Mouse (Mus musculus): ENCODE measurements around the gene Serpinf2. TPM values are rescaled to one million over a fixed set of nuclear protein-coding genes. Genes with fewer than 3 reads are reported as not detected.

Gene Serpinf2
- polyA plus RNA-seq (2012; rRNA removed): 2.8 and 3.8 TPM in 2 replicates

DNA sequence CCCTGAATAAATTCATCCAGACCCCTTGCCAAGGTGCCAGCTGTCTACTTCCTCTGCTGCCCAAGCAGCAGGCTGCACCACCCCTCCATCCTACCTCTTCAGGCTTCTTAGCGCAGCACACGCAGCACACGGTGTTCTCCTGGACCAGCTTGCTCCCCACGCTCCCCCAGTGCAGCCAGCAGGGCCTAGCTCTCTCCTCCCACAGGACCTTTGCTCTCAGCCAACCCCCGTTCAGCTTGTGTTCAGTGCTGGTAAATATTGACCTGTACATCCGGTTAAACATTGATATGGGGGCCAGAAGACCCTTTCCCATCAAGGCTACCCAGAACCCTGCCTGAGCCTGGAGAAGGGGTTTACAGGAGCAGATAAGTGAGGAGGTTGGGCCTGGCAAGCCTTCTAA lies at the start of gene Serpinf2:
TSS of gene Serpinf2 (minus strand) at position 229 of the 400 bp plus-strand sequence.
- no peak for DNase-seq (ENCODE audit: low read depth, low spot score)
- WGBS: 46% methylated on average over 6 of the region's 6 CpGs

GRCm38 (mm10) chr11:75487496-75487895 lies 48.1 kb upstream of the Serpinf2 start:
- no peak for DNase-seq (ENCODE audit: low read depth, low spot score)
- WGBS: 16% methylated on average over 6 of the region's 6 CpGs

DNA sequence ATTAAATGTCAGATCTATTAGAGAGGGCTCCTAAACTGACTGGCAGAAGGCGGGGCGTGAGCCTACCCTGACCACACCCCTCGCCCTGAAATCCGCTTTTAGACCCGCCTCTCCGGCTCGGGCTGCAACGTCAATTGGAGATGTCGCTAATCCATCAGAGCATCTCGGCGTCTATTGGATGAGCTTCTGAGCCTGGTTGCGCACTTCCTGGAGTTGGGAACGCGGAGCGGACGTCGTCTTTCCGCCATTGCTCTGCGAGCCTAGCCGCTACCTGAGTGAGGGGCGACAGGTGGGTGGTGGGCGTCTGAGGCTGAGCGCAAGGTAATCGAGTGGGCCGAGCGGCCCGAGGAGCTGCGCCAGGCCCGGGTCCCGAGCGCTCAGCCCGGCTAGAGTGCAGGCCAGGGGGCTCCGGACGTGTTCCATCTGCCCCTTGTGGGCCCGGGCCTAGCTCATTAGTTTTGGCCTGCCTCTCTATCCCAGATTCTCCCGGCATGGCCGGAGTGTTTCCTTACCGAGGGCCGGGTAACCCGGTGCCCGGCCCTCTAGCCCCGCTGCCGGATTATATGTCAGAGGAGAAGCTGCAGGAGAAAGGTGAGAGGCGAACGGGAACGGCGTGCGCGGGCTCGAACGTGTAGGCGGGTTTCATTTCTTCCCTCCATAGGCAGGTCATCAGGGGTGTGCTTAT lies 47.4 kb upstream of the Serpinf2 start, which contains the start of gene Prpf8:
TSS of gene Prpf8 (plus strand) at position 216 of the 685 bp plus-strand sequence.
- under 1% methylated on average over 52 of the region's 52 CpGs for WGBS
- DNase-seq (ENCODE audit: low read depth, low spot score): peak; percentile 93

- DNase-seq (ENCODE audit: low read depth, low spot score): no peak
- WGBS: 4% methylated on average over 3 of the region's 3 CpGs
These were observed 46.8 kb upstream of the Serpinf2 start for GRCm38 (mm10) chr11:75486192-75486591.

GRCm38 (mm10) chr11:75473376-75473775 lies 34.0 kb upstream of the Serpinf2 start:
- 77% methylated on average over 7 of the region's 7 CpGs for WGBS
- DNase-seq (ENCODE audit: low read depth, low spot score): no peak

GRCm38 (mm10) chr11:75472469-75473081 lies 33.2 kb upstream of the Serpinf2 start:
- DNase-seq (ENCODE audit: low read depth, low spot score): no peak
- WGBS: 54% methylated on average over 11 of the region's 11 CpGs

- DNase-seq (ENCODE audit: low read depth, low spot score): no peak
- 28% methylated on average over 3 of the region's 3 CpGs for WGBS
These were observed 31.3 kb upstream of the Serpinf2 start for GRCm38 (mm10) chr11:75470675-75471074.

DNA sequence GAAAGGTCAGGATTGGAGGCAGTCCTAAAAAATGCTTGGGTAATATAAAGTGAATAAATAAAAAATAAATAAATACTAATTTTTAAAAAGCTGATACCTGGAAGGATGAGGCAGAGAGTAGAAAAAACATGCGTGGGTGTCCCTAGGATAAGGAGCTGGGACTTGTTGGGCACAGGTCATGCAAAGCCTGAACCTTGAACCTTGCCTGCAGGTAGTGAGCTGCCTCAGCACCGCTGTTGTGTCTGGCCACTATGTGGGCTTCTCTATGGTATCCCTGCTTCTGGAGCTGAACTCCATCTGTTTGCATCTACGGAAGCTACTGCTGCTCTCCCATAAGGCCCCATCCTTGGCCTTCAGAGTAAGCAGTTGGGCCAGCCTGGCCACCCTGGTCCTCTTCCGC lies 29.9 kb upstream of the Serpinf2 start:
- DNase-seq (ENCODE audit: low read depth, low spot score): no peak
- WGBS: 86% methylated on average over 4 of the region's 4 CpGs

DNA sequence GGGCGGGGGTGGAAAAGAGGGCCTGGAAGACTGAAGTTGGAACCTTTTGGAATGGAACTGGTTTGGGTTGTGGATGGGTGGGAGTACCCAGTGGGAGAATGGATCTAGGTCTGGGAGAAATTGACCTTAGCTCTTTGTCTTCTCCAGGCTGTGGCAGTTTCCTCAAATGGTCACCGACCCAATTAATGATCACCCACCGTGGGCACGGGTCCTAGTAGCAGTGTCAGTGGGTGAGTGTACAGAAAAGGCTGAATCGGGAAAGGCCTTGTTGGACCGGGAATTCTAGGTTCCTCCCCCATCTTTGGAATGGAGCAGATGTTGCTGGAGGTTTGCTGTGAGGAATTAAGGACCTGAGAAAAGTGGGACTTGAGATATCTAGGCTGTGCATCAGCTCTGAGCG lies 29.0 kb upstream of the Serpinf2 start:
- no peak for DNase-seq (ENCODE audit: low read depth, low spot score)
- 58% methylated on average over 7 of the region's 7 CpGs for WGBS

GRCm38 (mm10) chr11:75467512-75468215 lies 28.3 kb upstream of the Serpinf2 start:
- WGBS: 20% methylated on average over 19 of the region's 19 CpGs
- DNase-seq (ENCODE audit: low read depth, low spot score): no peak

- DNase-seq (ENCODE audit: low read depth, low spot score): no peak
- 98% methylated on average over 4 of the region's 4 CpGs for WGBS
These were observed 27.5 kb upstream of the Serpinf2 start for GRCm38 (mm10) chr11:75466731-75467505.

DNA sequence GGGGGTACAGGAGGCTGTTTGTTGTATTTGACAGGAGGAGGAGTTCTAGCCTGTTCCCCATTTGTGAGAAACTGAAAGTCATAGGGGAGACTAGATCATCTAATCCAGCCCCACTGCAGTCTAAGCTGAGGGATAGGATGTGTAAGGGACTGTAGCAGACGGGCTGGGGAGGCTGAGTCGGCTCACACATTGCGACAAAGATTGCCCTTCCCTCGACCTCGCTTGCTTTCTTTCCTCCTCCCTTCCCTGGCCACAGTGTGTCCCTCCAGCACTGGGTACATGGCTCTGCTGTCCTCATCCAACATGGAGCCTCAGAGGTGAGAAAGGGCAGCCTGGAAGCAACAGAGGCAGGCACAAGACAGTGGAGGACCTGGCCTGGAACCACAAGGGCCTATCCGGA lies 25.7 kb upstream of the Serpinf2 start:
- 80% methylated on average over 6 of the region's 6 CpGs for WGBS
- DNase-seq (ENCODE audit: low read depth, low spot score): no peak

DNA sequence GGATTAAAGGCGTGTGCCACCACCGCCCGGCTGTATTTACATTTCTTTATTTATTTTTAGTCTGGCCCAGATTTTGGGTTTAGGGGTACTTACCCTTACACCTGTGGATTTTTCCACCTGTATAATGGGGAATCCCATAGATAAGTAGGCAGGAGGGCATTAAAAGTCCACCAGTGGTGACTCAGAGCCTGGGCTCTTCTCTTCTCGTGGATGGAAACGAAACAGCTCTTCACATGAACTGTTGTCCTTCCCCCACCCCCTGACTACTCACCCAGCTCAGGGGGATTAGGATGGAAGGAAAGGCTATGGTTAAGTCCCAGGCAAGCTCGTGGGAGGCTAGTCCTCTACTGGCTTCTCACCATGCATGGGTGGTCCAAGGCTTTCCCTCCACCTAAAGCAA lies 25.0 kb upstream of the Serpinf2 start:
- no peak for DNase-seq (ENCODE audit: low read depth, low spot score)
- 74% methylated on average over 6 of the region's 6 CpGs for WGBS

- DNase-seq (ENCODE audit: low read depth, low spot score): no peak
- 25% methylated on average over 4 of the region's 4 CpGs for WGBS
These were observed 24.2 kb upstream of the Serpinf2 start for GRCm38 (mm10) chr11:75463624-75464023.

- 2% methylated on average over 9 of the region's 9 CpGs for WGBS
These were observed 23.5 kb upstream of the Serpinf2 start for GRCm38 (mm10) chr11:75462865-75463336.

DNA sequence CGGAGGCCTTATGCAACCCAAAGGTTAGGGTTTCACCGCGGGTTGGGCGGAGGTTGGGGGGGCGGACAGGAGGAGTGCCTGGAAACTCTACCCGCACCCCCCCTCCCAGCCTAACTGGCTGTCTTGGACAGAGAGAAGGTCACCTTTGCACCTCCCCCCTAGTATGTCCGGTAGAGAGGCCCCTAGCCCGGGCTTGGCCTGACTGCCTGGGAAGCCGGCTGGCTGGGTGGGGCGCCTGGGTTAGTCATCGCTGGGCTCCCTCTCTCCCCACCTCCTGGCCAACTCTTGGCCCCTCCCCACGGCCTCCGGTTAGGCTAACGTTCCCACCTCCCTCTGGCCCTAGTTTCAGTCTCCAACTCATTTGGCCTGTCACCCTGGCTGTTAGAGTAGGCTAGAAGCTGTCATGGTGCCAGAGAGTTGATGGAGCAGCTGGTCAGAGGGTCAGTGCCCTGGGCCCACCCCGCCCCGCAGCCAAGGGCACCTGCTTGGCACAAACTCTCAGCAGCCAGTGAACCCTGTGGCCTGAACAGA lies 22.9 kb upstream of the Serpinf2 start:
- WGBS: 1% methylated on average over 16 of the region's 16 CpGs
- no peak for DNase-seq (ENCODE audit: low read depth, low spot score)

More at GRCm38 (mm10) chr11:75462865-75463336, 23.5 kb upstream of the Serpinf2 start:
- peak; percentile 85 for DNase-seq (ENCODE audit: low read depth, low spot score)

DNA sequence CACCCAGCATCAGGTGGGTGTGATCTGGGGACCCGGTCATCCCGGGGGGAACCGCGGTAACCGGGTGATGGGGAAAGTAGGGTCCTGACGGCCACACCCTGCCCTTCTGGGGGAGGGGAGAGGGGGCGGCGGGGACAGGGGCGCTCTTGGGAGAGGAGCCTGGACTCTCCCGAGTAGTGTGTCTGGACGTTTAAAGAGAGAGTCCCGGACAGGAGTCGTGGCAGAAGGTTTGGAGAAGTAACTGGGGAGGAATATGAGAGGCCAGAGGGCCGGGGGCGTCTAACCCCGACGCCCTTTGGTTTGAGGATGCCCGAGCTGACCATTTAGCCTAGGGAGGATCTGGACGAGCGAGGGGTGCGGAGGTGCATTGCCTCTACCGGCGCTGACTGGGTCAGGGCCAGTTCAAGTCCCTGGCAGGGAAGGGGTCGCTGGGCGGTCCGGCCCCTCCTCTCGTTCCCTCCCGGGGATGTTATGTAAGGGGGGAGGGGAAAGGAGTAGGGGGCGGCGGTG lies 22.4 kb upstream of the Serpinf2 start:
- under 1% methylated on average over 30 of the region's 30 CpGs for WGBS
- DNase-seq (ENCODE audit: low read depth, low spot score): no peak

DNA sequence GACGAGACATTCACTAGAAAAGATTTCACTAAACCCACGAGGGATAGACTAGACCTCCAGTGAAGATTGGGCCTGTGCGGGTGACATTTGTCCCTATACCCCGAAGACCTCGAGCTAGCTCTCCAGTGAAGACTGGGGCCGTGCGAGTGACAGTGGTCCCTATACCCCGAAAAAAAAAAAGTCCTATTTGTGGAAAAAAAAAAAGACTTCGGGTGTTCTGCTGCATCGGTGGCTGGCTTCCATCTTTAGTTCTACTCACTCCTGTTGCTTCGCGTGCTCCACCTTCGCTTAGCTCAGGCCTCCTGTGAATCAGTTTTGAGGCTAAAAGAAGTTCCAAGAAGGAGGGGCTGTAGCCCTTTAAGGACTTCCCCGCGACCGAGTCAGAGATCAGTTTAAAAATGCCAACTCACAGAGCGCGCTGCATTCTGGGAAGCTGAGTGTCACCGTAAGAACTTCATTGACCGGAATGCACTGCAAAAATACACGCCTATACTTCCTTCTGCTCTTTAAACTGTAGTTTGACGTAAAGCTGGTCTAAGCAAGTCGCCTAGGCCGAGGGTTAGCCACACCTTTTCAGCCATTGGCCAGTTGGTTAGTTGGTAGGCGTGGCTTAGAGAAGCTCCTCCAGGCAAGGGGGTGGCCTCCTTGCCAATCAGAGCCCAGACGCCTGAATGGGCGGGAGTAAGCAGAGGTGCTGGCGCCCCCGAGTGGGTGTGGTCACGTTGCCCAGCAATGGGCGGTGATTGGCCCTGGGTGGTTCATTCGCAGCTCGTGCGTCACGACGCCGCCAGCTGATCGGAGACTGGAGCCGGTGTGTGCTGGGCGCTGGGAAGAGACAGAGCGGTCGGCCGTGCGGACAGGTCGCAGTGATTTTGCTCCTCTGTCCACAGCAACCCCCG lies 21.7 kb upstream of the Serpinf2 start, which contains the start of gene Tlcd2:
TSS of gene Tlcd2 (plus strand) at position 872 of the 899 bp plus-strand sequence.
- peak; percentile 100 for DNase-seq (ENCODE audit: low read depth, low spot score)
- under 1% methylated on average over 46 of the region's 46 CpGs for WGBS
